Mouse (Mus musculus) liver, embryonic 14.5 days (tissue): ENCODE results near the gene Gclm.

Source experiments
- CTCF ChIP-seq: IDR thresholded peaks from 2 replicates; pipeline ENCODE4 v1.5.1; 2016; ENCODE audit warnings: antibody characterized with exemption, low read depth, control low read depth
- EP300 ChIP-seq: IDR thresholded peaks from 2 replicates; pipeline ENCODE4 v1.6.1; 2016; ENCODE audit warnings: antibody characterized with exemption, low read depth

DNA sequence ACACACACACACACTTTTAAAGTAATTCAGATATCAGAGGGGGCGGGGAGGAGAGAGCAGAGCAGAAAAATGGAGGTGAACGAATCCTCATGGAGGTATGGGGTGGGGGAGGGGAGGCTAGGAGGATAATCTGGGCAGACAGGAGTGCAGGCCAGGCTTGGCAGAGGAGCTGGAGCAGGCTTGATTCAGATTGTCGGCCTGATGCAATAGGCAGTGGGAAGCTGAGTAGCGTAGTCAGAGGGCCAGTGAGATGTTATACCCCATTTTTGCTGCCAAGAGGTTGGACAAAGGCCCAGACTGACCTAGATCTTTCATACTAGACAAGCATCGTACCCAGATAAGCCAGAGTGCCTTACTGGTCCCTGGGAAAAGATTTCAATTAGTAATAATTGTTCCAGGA lies 51.6 kb downstream of the Gclm start:
- TF ChIP-seq CTCF: no peak
- TF ChIP-seq EP300: no peak
